In genomic region chr2:25852626-25853025, GRCm38 (mm10) we compare ENCODE assay signal across 8 mouse cellular contexts. TPM values are rescaled to one million over a fixed set of nuclear protein-coding genes. Genes with fewer than 3 reads are reported as not detected.
A peak's percentile ranks its signal among the peaks of the same experiment; 100 is the strongest.
DNase-seq lines count a peak whose midpoint lies in the region; ATAC-seq and TF ChIP-seq lines count a peak whose summit lies in the region.

No protein-coding gene starts in this region.

- H3K36me3 ChIP-seq in intestine, postnatal 0 days (ENCODE audit: control insufficient read depth, insufficient read depth), result no peaks in the 10 kb centered on the region

- H3K4me3 ChIP-seq in intestine, postnatal 0 days (ENCODE audit: low read depth, low read length), result no peak overlapping the region

- no peak for DNase-seq in frontal cortex, adult 2 months (ENCODE audit: extremely low spot score in 1 of 2, low spot score in 1 of 2)
- DNase-seq in urinary bladder, postnatal 14 days (ENCODE audit: low spot score), result peak; percentile 63
- no peak for DNase-seq in urinary bladder, postnatal 10 days (ENCODE audit: low spot score)
- peak; percentile 61 for DNase-seq in kidney, postnatal 14 days
- DNase-seq in lung, postnatal 14 days, result peak; percentile 76
- DNase-seq in embryo, embryonic 10.5 days (ENCODE audit: low spot score), result no peak

- H3K27ac ChIP-seq in intestine, postnatal 0 days (ENCODE audit: low read depth, low read length), result no peak overlapping the region

- 54% methylated on average over 3 of the region's 3 CpGs for WGBS in intestine, postnatal 0 days

- no peak overlapping the region for H3K9ac ChIP-seq in intestine, postnatal 0 days (ENCODE audit: low read depth, low read length)

- no peak overlapping the region for H3K4me2 ChIP-seq in intestine, postnatal 0 days (replicated peaks; ENCODE audit: low read depth)

- no peak for TF ChIP-seq CTCF in intestine, postnatal 0 days (IDR thresholded peaks at IDR 0.05; ENCODE audit: low read depth)

- no peaks in the 10 kb centered on the region for H3K4me1 ChIP-seq in intestine, postnatal 0 days (replicated peaks; ENCODE audit: control insufficient read depth, insufficient read depth, low read length)

- H3K27me3 ChIP-seq in intestine, postnatal 0 days (replicated peaks; ENCODE audit: control insufficient read depth, insufficient read depth, low read length), result no peaks in the 10 kb centered on the region

- peak; percentile 27; the same call in 1 of the 2 replicates for ATAC-seq in frontal cortex, adult (ENCODE audit: low TSS enrichment)
- no peak for ATAC-seq in intestine, postnatal 0 days

- H3K9me3 ChIP-seq in intestine, postnatal 0 days (ENCODE audit: control insufficient read depth), result no peaks in the 10 kb centered on the region

RNA-seq across cellular contexts. Expression of gene Sohlh1, which starts 5.6 kb away (rescaled TPM):
- polyA plus RNA-seq in frontal cortex, adult 2 months (2012; rRNA removed), result not detected in 2 replicates
- not detected in 2 replicates for polyA plus RNA-seq in intestine, postnatal 0 days (2015; fragmentation: Nextera tagmentation; extraction: Ambion mirVana)

RNA-seq across cellular contexts. Expression of gene Kcnt1, which starts 10.9 kb away (rescaled TPM):
- polyA plus RNA-seq in frontal cortex, adult 2 months (2012; rRNA removed), result 183 and 221 TPM in 2 replicates
- polyA plus RNA-seq in intestine, postnatal 0 days (2015; fragmentation: Nextera tagmentation; extraction: Ambion mirVana), result 0.18 TPM in 2 replicates

RNA-seq across cellular contexts. Expression of gene Lcn9, which starts 29.7 kb away (rescaled TPM):
- not detected in 2 replicates for polyA plus RNA-seq in frontal cortex, adult 2 months (2012; rRNA removed)
- not detected in 2 replicates for polyA plus RNA-seq in intestine, postnatal 0 days (2015; fragmentation: Nextera tagmentation; extraction: Ambion mirVana)

RNA-seq across cellular contexts. Expression of gene Glt6d1, which starts 37.0 kb away (rescaled TPM):
- polyA plus RNA-seq in frontal cortex, adult 2 months (2012; rRNA removed), result not detected in 2 replicates
- polyA plus RNA-seq in intestine, postnatal 0 days (2015; fragmentation: Nextera tagmentation; extraction: Ambion mirVana), result not detected in 2 replicates

Comparison
In these comparisons a context has a peak if more than half of its experiments do, and no peak if none do; other contexts are left out.
1. DNase-seq: peak in urinary bladder, postnatal 14 days (single experiment), kidney, postnatal 14 days (single experiment) and lung, postnatal 14 days (single experiment); none in frontal cortex, adult 2 months (0 of 2), urinary bladder, postnatal 10 days (single experiment) and embryo, embryonic 10.5 days (single experiment).
2. RNA of gene Kcnt1, which starts 10.9 kb away (polyA plus RNA-seq): 183 to 221 TPM in frontal cortex, adult 2 months; 0.18 TPM in intestine, postnatal 0 days; every median in the first group is over 100 times any median in the second.